Mouse (Mus musculus): ENCODE results near the gene Fgd6. TPM values are rescaled to one million over a fixed set of nuclear protein-coding genes. Genes with fewer than 3 reads are reported as not detected.
A peak's percentile ranks its signal among the peaks of the same experiment; 100 is the strongest.

The Fgd6 gene
- polyA plus RNA-seq, 1 experiment = 0.04 TPM

- no peak for TF ChIP-seq TAL1 (IDR thresholded peaks at IDR 0.05; ENCODE audit: low read length)
- no peak for TF ChIP-seq GATA1 (IDR thresholded peaks at IDR 0.05; ENCODE audit: low read length)
- Histone ChIP-seq H3K4me3 (replicated peaks) (no peak overlapping the region), H3K4me1 (ENCODE audit: control insufficient read depth) (peaks cover 12% of the 10 kb centered on the region), H3K27me3 (ENCODE audit: control insufficient read depth) (no peaks in the 10 kb centered on the region), H3K36me3 (ENCODE audit: control insufficient read depth) (peaks cover 16% of the 10 kb centered on the region), H3K9me3 (ENCODE audit: control insufficient read depth, low read length) (no peaks in the 10 kb centered on the region)
Measured at GRCm38 (mm10) chr10:94116781-94117340, 81.1 kb downstream of the Fgd6 start.

- no peak overlapping the region for H3K4me3 ChIP-seq (replicated peaks)
- TF ChIP-seq GATA1 (IDR thresholded peaks at IDR 0.05; ENCODE audit: low read length) = no peak
- TF ChIP-seq TAL1 (IDR thresholded peaks at IDR 0.05; ENCODE audit: low read length) = no peak
- peaks cover 14% of the 10 kb centered on the region for H3K36me3 ChIP-seq (ENCODE audit: control insufficient read depth)
- H3K9me3 ChIP-seq (ENCODE audit: control insufficient read depth, low read length) = no peaks in the 10 kb centered on the region
- H3K27me3 ChIP-seq (ENCODE audit: control insufficient read depth) = no peaks in the 10 kb centered on the region
- H3K4me1 ChIP-seq (ENCODE audit: control insufficient read depth) = peaks cover 23% of the 10 kb centered on the region
Measured at GRCm38 (mm10) chr10:94117916-94118315, 82.1 kb downstream of the Fgd6 start.

GRCm38 (mm10) chr10:94118993-94119392 lies 83.2 kb downstream of the Fgd6 start:
- TF ChIP-seq GATA1 (IDR thresholded peaks at IDR 0.05; ENCODE audit: low read length) (no peak), TAL1 (IDR thresholded peaks at IDR 0.05; ENCODE audit: low read length) (no peak)
- Histone ChIP-seq H3K27me3 (ENCODE audit: control insufficient read depth) (no peaks in the 10 kb centered on the region), H3K9me3 (ENCODE audit: control insufficient read depth, low read length) (no peaks in the 10 kb centered on the region), H3K36me3 (ENCODE audit: control insufficient read depth) (peaks cover 24% of the 10 kb centered on the region), H3K4me1 (ENCODE audit: control insufficient read depth) (peaks cover 32% of the 10 kb centered on the region), H3K4me3 (replicated peaks) (no peak overlapping the region)

- H3K9me3 ChIP-seq (ENCODE audit: control insufficient read depth, low read length) = no peaks in the 10 kb centered on the region
- H3K36me3 ChIP-seq (ENCODE audit: control insufficient read depth) = peaks cover 38% of the 10 kb centered on the region
- TF ChIP-seq TAL1 (IDR thresholded peaks at IDR 0.05; ENCODE audit: low read length) = no peak
- TF ChIP-seq GATA1 (IDR thresholded peaks at IDR 0.05; ENCODE audit: low read length) = no peak
- H3K4me1 ChIP-seq (ENCODE audit: control insufficient read depth) = peaks cover 27% of the 10 kb centered on the region
- no peak overlapping the region for H3K4me3 ChIP-seq (replicated peaks)
- no peaks in the 10 kb centered on the region for H3K27me3 ChIP-seq (ENCODE audit: control insufficient read depth)
Measured at GRCm38 (mm10) chr10:94120676-94121075, 84.9 kb downstream of the Fgd6 start.

- no peak overlapping the region for H3K4me3 ChIP-seq (replicated peaks)
- no peaks in the 10 kb centered on the region for H3K27me3 ChIP-seq (ENCODE audit: control insufficient read depth)
- H3K9me3 ChIP-seq (ENCODE audit: control insufficient read depth, low read length) = no peaks in the 10 kb centered on the region
- peaks cover 52% of the 10 kb centered on the region for H3K36me3 ChIP-seq (ENCODE audit: control insufficient read depth)
- TF ChIP-seq TAL1 (IDR thresholded peaks at IDR 0.05; ENCODE audit: low read length) (peak; percentile 37; the same call in 1 of the 3 replicates), GATA1 (IDR thresholded peaks at IDR 0.05; ENCODE audit: low read length) (no peak)
- peaks cover 20% of the 10 kb centered on the region for H3K4me1 ChIP-seq (ENCODE audit: control insufficient read depth)
Measured at GRCm38 (mm10) chr10:94122595-94122994, 86.8 kb downstream of the Fgd6 start.

GRCm38 (mm10) chr10:94123581-94123980 lies 87.8 kb downstream of the Fgd6 start:
- Histone ChIP-seq H3K36me3 (ENCODE audit: control insufficient read depth) (peaks cover 55% of the 10 kb centered on the region), H3K27me3 (ENCODE audit: control insufficient read depth) (no peaks in the 10 kb centered on the region), H3K4me1 (ENCODE audit: control insufficient read depth) (peaks cover 20% of the 10 kb centered on the region), H3K9me3 (ENCODE audit: control insufficient read depth, low read length) (no peaks in the 10 kb centered on the region), H3K4me3 (replicated peaks) (no peak overlapping the region)
- TF ChIP-seq GATA1 (IDR thresholded peaks at IDR 0.05; ENCODE audit: low read length) (no peak), TAL1 (IDR thresholded peaks at IDR 0.05; ENCODE audit: low read length) (no peak)

- Histone ChIP-seq H3K4me3 (replicated peaks) (no peak overlapping the region), H3K4me1 (ENCODE audit: control insufficient read depth) (peaks cover 20% of the 10 kb centered on the region)
Measured at GRCm38 (mm10) chr10:94124376-94124775, 88.6 kb downstream of the Fgd6 start.

GRCm38 (mm10) chr10:94129680-94130119 lies 93.9 kb downstream of the Fgd6 start:
- TF ChIP-seq TAL1 (IDR thresholded peaks at IDR 0.05; ENCODE audit: low read length) (no peak), GATA1 (IDR thresholded peaks at IDR 0.05; ENCODE audit: low read length) (no peak)
- H3K9me3 ChIP-seq (ENCODE audit: control insufficient read depth, low read length) = no peaks in the 10 kb centered on the region
- no peak overlapping the region for H3K4me3 ChIP-seq (replicated peaks)
- no peaks in the 10 kb centered on the region for H3K27me3 ChIP-seq (ENCODE audit: control insufficient read depth)
- peaks cover 36% of the 10 kb centered on the region for H3K36me3 ChIP-seq (ENCODE audit: control insufficient read depth)
- H3K4me1 ChIP-seq (ENCODE audit: control insufficient read depth) = no peaks in the 10 kb centered on the region

More at GRCm38 (mm10) chr10:94124376-94124775, 88.6 kb downstream of the Fgd6 start:
- TF ChIP-seq TAL1 (IDR thresholded peaks at IDR 0.05; ENCODE audit: low read length) (no peak), GATA1 (IDR thresholded peaks at IDR 0.05; ENCODE audit: low read length) (no peak)
- no peaks in the 10 kb centered on the region for H3K9me3 ChIP-seq (ENCODE audit: control insufficient read depth, low read length)
- H3K27me3 ChIP-seq (ENCODE audit: control insufficient read depth) = no peaks in the 10 kb centered on the region
- H3K36me3 ChIP-seq (ENCODE audit: control insufficient read depth) = peaks cover 59% of the 10 kb centered on the region

- Histone ChIP-seq H3K36me3 (ENCODE audit: control insufficient read depth) (peaks cover 19% of the 10 kb centered on the region), H3K9me3 (ENCODE audit: control insufficient read depth, low read length) (no peaks in the 10 kb centered on the region), H3K4me3 (replicated peaks) (no peak overlapping the region), H3K27me3 (ENCODE audit: control insufficient read depth) (no peaks in the 10 kb centered on the region), H3K4me1 (ENCODE audit: control insufficient read depth) (no peaks in the 10 kb centered on the region)
- TF ChIP-seq GATA1 (IDR thresholded peaks at IDR 0.05; ENCODE audit: low read length) = no peak
- TF ChIP-seq TAL1 (IDR thresholded peaks at IDR 0.05; ENCODE audit: low read length) = no peak
Measured at GRCm38 (mm10) chr10:94133081-94133480, 97.3 kb downstream of the Fgd6 start.

- no peak for TF ChIP-seq GATA1 (IDR thresholded peaks at IDR 0.05; ENCODE audit: low read length)
- TF ChIP-seq TAL1 (IDR thresholded peaks at IDR 0.05; ENCODE audit: low read length) = no peak
- no peaks in the 10 kb centered on the region for H3K27me3 ChIP-seq (ENCODE audit: control insufficient read depth)
- H3K4me3 ChIP-seq (replicated peaks) = no peak overlapping the region
- peaks cover 16% of the 10 kb centered on the region for H3K36me3 ChIP-seq (ENCODE audit: control insufficient read depth)
- H3K4me1 ChIP-seq (ENCODE audit: control insufficient read depth) = no peaks in the 10 kb centered on the region
- no peaks in the 10 kb centered on the region for H3K9me3 ChIP-seq (ENCODE audit: control insufficient read depth, low read length)
Measured at GRCm38 (mm10) chr10:94133674-94134073, 97.9 kb downstream of the Fgd6 start.
